Mouse (Mus musculus): ENCODE results near the gene Mettl2. TPM values are rescaled to one million over a fixed set of nuclear protein-coding genes. Genes with fewer than 3 reads are reported as not detected.

Gene Mettl2
- total RNA-seq, 2 experiments from 2014 or later: 17.2 to 17.8 TPM

DNA sequence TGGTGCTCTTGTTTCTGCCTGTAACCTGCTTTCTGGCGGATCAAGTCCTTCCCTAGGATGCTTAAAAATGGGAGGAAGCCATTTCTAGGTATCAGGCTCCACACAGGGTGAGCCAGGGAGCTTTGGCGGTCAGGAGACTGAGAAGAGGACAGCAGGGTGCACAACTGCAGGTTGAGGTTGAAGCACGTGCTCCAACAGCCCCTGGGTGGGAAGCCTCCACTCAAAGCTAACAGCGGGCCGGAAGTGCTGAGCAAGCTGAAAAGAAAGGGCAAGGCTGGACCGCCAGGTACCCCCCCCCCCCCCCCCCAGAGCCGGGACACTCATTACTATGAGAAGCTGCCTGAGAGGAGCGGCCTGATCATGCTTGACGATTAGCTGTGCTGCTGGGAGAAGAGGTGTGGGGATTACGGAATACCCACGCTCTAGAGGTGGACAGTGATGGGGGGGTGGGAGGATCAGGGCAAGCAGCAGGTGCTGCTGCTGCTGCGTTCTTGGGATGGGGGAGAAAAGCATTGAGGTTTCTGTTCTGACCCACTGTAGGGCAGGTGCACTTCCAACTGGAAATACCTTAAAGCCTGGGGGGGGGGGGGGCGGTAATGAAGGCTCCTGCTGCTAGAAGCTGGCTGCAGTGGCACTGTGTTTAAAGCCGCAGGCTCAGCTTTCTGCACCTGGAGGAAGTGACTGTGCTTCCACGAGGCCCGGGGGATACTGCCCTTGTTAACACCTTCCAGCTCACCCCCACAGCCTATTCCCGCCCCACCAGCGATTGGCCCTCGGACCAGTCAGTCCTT, 25.2 kb downstream of the Mettl2 start:
- no peak for DNase-seq (ENCODE audit: low spot score in 2 of 2)
- intact Hi-C loops (cut with DNase I): no loop called here

DNA sequence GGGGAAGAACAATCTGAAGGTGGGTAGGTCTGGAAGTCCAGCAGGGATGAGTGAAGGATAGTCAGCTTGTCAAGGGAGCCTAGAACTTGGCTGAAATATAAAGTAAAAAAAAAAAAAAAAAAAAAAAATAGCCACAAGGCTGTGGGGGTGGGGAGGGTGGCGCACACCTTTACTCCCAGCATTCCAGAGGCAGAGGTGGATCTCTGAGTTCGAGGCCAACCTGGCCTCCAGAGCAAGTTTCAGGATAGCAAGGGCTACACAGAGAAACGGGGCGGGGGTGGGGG, 25.7 kb downstream of the Mettl2 start:
- no peak for DNase-seq (ENCODE audit: low spot score in 2 of 2)
- intact Hi-C loops (cut with DNase I): no loop called here

DNA sequence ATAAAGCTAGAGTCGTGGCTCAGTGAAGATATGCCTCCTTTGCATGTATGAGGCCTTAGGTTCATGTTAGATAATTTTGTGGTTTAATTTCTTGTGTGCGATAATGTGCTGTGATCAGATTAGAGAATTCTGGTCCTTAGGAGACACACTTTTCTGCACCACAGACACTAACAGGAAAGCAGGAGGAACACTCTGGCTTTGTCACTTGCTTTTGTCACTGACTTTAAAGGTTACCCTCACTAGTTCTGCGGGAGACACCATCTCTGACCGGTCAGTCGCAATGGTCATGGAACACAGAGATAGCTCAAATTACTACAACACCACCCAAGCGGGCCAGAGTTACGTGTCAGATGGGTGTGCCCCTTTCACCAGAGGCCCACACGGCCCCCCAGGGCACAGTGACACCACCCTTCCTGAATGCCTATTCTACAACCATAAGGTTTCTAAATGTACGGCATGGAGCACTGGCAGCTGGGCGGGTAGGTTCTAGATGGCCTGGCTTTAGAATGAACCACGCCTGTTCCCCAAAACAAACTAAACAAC, 26.2 kb downstream of the Mettl2 start:
- no peak for DNase-seq (ENCODE audit: low spot score in 2 of 2)
- intact Hi-C loops (cut with DNase I): no loop called here

DNA sequence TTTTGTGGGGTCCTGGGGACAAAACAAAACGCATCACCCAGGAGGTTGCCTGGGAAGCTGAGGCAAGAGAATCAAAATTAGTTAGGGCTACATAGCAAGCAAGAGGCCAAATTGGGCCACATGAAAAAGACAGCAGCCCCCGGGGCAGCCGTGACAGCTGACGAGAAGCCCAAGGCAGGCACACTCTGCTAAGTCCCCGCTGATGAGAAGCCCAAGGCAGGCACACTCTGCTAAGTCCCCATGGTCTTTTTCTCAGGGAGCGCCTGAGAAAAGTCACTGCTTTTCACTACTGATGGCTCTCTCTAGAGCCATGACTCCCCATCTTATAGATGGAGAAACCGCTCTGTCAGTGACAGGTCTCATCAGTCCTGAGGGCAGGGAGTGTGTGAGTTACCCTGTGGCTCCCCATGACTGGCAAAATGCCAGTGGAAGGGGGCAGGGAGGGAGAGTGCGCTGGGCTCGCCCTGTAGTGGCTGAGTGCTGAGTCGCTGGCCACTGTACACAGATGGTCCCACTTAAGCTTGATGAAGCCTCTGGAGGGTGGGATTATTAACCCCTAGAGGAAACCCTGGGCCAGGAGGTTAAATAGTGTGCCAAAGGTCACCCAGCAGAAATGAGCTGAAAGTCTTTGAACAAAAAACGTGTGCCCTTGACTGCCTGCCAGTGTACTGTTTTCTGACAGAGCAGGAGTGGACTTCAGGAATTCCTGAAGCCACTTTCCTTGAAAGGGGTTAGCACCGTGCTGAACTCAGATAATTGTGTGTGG, 27.0 kb downstream of the Mettl2 start:
- DNase-seq (ENCODE audit: low spot score in 2 of 2): no peak
- intact Hi-C loops (cut with DNase I): no loop called here

DNA sequence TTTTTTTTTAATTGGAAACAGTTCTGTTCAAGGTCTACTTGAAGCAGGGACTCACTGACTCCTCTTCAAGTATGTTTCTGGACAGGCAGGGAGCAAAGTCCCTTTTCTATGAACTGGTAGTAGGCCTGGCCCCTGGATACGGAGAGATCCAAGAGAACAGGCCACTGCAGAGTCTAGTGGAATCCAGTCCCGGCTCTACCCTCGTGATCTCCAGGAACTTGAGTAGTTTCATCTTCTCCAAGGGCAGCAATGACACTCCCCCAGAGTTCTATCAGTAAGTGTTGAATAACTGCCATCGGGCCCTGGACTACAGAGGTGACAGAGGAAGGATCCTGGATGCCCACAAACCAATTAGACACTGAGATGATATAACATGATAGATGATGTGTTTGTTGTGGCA, 29.7 kb downstream of the Mettl2 start:
- DNase-seq (ENCODE audit: low spot score in 2 of 2): no peak
- intact Hi-C loops (cut with DNase I): no loop called here

DNA sequence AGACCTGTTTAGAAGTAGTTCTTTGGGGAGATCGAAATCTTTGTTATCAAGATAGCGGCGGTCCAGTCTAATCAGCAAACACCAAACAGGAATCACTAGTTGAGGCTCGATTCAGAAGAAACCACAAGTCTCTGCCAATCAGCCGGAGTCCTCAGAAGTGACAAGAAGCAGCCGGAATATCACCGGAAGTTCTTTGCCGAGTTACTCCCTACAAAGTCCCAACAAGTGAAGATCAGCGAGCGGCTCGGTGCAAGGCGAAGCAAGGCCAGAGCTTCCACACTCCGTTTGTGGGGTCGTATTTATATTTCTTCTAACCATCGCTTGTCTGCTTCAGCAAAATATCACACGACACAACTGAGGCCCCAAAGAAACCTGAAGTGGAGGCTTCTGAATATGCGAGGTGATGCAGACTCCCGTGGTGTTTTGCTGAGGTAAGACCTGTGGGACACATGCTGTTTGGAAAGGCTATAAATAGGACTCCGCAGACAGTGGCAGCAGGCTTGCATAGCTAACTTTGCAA, 30.6 kb downstream of the Mettl2 start:
- intact Hi-C loops (cut with DNase I): no loop called here

DNA sequence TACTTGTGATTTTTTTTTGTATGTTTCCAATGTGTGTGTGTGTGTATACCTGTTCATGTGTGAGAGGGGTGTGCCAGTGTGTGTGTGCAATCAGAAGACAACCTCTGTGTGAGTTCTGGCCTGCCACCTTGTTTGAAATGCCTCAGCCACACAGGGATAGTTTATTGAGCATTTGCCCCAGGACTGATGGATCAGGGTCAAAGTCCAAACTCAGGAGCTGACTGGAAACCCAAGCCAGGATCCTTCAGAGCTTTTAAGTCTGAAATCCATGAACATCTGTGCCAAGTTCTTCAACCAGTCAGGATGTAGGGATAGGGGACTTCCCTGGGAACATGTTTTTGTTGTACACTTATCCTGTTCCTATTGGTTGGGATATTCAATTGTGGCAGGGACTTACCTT, 31.8 kb downstream of the Mettl2 start:
- DNase-seq (ENCODE audit: low spot score in 2 of 2): no peak
- intact Hi-C loops (cut with DNase I): no loop called here

More for the DNA sequence above, 30.6 kb downstream of the Mettl2 start:
- DNase-seq (ENCODE audit: low spot score in 2 of 2): no peak

DNA sequence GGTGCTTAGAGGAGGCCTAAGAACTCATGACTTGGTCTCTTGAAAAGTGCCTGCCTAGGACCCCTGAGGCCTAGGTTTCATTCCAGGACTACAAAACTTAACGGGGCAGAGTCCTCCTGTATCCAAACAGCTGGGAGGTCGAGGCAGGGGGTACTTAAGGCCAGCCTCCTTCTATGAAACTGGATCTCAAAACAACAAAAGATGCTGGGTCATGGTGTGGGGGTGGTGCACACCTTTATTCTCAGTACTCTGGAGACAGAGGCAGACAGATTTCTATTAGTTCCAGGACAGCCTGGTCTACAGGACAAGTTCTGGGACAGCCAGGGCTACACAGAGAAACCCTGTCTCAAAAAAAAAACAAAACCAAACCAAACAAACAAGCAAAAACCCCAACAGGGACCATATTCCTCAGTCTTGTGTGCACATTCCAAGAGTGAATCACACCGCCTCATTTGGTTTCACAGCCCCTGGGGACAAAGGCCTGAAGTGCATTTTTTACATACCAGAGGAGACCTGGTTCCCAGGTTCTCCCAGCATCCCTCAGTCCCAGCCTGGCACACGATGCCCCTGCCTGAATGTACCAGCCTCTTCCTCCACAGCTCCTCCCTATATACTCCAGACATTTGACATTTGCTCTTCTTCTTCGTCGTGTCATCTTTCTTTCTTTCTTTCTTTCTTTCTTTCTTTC, 33.6 kb downstream of the Mettl2 start:
- intact Hi-C loops (cut with DNase I): no loop called here
- no peak for DNase-seq (ENCODE audit: low spot score in 2 of 2)

DNA sequence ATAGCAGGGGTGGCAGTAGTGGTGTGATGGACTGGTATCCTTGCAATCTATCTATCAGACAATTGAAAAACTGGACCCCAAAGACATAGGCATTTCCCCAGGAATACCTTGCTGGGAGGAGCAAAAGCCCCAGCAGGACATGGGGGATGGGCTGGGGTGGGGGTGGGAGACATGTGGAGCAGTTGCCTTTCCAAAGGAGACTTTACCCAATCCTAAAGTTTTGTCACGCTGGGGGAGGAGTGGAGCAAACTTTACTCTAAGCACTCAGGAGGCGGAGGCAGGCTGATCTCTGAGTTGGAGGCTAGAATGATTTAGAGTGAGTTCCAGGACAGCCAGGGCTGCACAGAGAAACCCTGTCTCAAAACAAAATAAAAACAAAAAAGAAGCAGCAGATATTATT, 35.2 kb downstream of the Mettl2 start:
- DNase-seq (ENCODE audit: low spot score in 2 of 2): no peak
- intact Hi-C loops (cut with DNase I): no loop called here

DNA sequence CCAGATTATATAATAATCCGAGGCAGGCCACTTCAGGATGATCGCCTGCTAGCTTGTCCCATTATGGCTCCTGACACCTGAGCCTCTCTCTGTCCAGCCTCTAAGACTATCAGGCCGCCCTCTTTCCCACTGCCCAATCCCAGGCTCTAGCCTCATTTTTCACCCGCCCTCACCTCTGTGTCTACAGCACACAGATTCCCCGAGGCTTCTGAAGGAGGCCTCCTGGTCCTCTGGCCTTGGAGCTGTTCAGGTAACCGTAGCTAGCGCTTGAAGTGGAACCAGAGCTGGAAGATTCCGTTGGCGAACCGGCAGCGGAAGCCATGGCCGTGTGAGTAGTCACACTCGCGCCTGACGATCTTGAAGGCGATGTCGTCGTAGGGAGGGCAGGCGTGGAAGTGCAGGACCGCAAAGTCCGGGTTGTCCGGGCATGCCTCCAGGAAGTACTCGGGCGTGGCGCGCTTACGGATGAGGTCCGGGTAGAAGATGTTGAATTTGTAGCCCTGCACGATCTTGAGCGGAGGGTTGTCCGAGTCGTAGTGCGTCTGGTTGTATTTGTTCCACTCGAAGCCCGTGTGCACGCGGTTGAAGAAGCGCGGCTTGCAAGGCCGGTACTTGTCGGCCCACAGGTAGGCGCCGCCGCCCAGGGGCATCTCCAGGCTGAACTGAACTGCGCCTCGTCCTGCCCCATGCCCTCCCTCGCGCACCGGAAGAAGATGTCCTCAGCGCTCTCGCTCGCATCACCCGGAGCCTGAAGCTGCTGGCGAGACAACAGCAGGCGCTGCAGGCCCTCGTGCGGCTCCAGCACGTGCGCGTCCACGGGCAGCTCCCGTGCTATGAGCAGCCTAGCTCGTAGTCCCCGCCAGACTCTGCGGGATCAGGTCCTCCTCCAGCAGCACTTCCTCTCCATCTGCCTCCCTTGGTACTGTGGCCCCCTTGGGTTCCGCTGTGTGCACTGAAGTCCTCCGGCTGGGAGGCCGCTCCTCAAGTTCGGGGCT, 38.6 kb downstream of the Mettl2 start:
- intact Hi-C loops (cut with DNase I): no loop called here
- DNase-seq (ENCODE audit: low spot score in 2 of 2): no peak

DNA sequence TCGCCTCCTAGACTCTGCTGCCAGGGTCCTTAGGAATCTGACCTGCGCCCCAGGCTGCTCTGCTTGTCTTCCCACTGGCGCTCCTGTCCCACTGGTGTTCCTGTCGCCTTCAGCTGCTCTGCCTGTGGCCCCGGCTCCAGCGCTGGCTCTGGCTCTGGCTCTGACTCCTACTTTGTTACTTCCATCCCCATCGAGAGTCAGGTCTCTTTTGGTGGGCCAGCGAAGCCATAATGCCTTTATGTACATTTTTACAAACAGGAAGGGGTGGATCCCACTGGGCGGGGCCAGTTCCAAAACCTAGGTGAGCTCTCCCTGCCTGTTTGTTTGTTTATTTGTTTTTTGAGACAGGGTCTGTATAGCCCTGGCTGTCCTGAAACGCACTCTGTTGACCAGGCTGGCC, 40.6 kb downstream of the Mettl2 start:
- intact Hi-C loops (cut with DNase I): no loop called here
- DNase-seq (ENCODE audit: low spot score in 2 of 2): no peak

DNA sequence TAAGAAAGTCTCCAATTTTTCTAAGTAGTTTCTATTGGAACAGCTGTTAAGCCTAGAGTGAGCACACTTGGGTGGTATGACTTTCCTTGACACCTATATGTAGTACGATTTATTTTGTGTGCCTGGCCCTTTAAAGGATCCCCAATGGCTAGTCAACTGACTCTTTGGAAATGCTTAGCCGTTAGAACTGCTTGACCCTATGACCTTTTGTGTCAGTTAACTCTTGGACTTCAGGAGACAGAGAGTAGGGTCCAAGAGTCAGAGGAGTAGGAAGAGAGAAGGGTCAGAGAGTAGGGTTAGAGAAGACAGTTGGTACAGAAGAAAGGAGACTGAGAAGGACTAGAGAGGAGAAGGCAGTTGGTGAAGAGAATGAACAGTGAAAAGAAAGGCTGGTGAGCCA, 52.3 kb downstream of the Mettl2 start, which contains the start of gene Tlk2:
Gene Tlk2 (plus strand): TSS at position 292 of the 400 bp plus-strand sequence.
- intact Hi-C loops (cut with DNase I): no loop called here
- no peak for DNase-seq (ENCODE audit: low spot score in 2 of 2)

DNA sequence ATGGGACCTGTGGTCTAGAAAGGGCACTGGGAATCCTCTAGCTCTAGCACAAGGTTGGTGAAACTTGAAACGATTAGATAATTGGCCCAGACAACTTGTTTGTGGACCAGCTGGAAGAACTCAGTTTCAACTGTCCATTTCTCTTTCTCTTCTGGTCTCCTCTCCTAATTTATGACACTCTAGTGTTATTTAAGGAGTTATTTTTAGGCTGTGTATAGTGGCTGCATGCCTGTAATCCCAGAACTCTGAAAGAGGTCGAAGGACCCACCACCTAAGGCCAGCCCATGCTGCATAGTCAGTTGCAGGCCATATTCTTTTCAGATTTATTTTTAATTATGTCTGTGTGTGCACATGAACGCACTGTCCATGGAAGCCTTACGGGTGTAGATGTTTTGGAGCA, 53.3 kb downstream of the Mettl2 start:
- intact Hi-C loops (cut with DNase I): no loop called here
- no peak for DNase-seq (ENCODE audit: low spot score in 2 of 2)

DNA sequence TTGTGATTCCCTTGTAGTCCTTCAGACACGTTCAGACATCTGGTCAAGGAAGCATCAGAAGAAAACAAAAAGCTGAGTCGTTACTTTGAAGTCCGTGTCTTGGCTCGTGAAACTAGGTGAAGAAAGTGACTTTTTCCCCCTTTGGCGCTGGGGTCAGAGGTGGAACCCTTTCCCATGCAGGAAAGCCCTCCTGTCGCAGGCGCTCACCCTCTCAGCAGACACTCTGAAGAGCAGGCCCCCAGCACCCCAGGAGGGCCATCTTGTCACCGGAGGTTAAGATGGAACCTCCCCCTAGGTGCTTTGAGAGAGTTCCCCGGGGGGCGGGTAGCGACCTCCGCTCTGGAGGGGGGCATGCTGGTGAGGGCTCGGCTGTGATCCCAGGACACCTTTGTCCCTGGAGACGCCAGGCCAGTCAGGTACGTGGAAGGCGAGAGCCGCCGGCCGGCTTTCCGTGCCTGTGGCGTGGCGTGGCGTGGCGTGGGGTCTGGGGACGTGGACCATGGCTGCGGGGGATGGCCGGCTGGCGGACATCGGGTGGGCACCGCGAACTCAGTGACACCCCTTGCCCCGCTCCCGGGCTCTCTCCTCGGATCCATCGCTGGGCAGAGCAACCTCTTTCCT, 54.4 kb downstream of the Mettl2 start:
- intact Hi-C loops (cut with DNase I): loop anchor here (2.0 kb wide), 1 partner anchor 54 kb away; the partner anchor contains the start of gene Mettl2
- DNase-seq (ENCODE audit: low spot score in 2 of 2): peak; percentile 23 to 29

DNA sequence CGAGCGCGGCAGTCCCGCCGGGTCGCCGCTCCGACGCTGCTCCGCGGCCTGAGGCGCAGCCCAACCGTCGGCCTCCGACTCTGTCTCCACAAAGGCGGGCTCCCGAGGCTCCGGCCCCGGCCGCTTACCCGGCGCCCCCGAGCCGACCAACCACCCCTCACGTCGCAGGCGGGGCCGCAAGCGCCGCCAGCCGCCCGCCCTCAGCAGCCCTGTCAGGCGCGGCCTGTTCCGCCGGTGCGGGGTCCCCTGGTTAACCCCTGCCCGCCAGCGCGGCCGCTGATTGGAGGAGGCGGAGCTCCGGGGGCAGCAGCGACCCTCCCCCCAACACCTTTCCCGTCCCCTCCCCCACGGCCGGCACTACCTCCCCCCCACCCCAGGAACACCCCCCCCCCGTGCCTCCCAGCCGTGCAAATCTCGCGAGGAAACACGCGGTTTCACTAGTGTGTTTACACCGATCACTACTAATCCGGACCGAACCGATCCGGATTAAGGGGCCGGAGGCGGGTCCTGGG, 55.0 kb downstream of the Mettl2 start:
- peak; percentile 85 to 90 for DNase-seq (ENCODE audit: low spot score in 2 of 2)
- intact Hi-C loops (cut with DNase I): loop anchor here (2.0 kb wide), 1 partner anchor 54 kb away; the partner anchor contains the start of gene Mettl2

DNA sequence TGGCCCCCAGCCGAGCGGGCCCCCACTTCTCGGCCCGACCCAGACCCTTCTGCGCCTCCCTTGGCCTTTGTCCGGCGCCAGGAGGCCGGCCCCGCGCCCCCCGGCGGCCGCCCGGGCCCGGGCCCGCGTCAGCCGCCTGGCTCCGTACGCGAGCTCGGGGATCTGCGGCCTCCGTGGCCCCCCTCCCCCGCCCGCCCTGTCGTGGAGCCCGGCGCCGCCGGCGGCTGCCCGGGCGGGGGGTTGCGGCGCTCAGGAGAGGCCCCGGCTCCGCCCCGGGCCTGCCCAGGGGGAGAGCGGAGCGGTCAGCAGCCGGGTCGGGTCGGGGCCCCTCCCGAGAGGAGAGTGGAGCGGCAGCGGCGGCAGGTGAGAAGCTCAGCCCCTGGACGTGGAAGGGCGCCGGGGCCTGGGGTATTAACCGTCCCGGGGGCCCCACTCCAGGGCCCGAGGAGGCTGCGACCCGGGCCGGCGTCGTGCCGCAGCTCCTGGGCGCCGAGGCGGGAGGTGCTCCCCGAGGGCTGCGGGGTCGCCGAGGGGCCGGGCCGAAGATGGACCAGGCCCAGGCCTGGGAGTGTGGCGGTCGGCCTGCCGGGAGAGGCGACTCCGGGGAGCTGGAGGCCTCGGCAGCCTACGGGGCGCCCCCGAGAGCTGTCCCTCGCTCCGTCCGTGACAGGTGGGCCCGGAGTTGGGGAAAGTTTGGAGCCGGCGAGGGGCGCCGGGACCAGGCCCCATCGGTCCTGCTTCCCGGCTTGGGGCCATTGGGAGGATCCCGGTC, 55.6 kb downstream of the Mettl2 start:
- peak; percentile 59 to 64 for DNase-seq (ENCODE audit: low spot score in 2 of 2)
- intact Hi-C loops (cut with DNase I): loop anchor here (2.0 kb wide), 1 partner anchor 55 kb away; the partner anchor contains the start of gene Mettl2

DNA sequence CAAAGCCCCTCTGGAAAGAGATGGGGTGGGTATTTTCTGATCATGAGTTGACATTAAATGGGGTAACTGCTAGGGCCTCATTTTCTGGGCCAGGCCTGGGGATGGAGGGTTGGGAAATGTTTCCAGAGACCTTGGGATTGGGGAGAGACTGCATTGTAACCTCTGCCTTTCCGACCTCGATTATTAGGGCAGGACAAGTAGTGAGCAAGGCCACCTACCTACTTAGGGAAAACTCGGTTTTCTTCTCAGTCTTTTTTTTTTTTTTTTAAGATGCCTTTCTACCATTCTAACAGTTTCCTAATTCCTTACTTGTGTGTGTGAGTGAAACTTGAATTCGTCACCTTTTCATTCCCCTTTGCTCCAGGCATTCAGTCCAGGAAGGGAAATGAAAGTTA, 56.2 kb downstream of the Mettl2 start:
- DNase-seq (ENCODE audit: low spot score in 2 of 2): no peak
- intact Hi-C loops (cut with DNase I): no loop called here
